Mouse (Mus musculus) CH12.LX (cell line): ENCODE results near the gene Gm20388.

Experiments
- CHD2 ChIP-seq: IDR thresholded peaks from 2 replicates; pipeline ENCODE4 v1.6.1; 2011; ENCODE audit warnings: low read length, improper control_type of control experiment
- CTCF ChIP-seq, 2 experiments: IDR thresholded peaks in 1 of 2; conservative IDR thresholded peaks in 1 of 2; 2 replicates each; pipeline ENCODE4 v1.5.1; 2011 to 2012; ENCODE audit warnings: low read depth in 2 of 2, low read length in 2 of 2, improper control_type of control experiment in 1 of 2, inconsistent platforms in 1 of 2, mild to moderate bottlenecking in 1 of 2, moderate library complexity in 1 of 2
- IRF4 ChIP-seq: IDR thresholded peaks from 2 replicates; pipeline ENCODE4 v1.6.1; 2014; ENCODE audit warnings: low read depth, mild to moderate bottlenecking, inconsistent platforms, low read length, improper control_type of control experiment
- MYC ChIP-seq: IDR thresholded peaks from 2 replicates; pipeline ENCODE4 v1.6.1; 2011; ENCODE audit warnings: low read depth, mild to moderate bottlenecking, improper control_type of control experiment, low read length
- POLR2A ChIP-seq: IDR thresholded peaks from 2 replicates; pipeline ENCODE4 v1.6.1; 2011; ENCODE audit warnings: low read depth, mild to moderate bottlenecking, improper control_type of control experiment, low read length
- USF1 ChIP-seq: IDR thresholded peaks from 2 replicates; pipeline ENCODE4 v1.6.1; 2014; ENCODE audit warnings: low read depth, mild to moderate bottlenecking, inconsistent platforms, low read length, improper control_type of control experiment

DNA sequence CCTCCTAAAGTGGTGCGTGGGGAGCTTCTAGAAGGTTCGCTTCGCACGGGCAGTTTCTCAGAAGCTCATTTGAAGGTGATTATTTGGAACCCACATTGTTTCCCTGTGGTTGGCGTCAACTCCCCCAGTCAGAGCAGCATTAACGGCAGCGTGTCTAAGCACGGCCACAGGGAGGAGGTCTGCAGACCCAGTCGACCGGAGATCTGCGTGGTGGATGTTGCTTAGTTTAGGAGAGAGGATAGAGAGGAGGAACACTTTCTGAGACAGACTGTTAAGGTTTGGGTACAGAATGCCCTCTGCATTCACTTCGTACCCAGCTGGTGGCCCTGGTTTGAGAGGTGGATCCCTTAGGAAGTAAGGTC lies 4234.0 kb downstream of the Gm20388 start:
- TF ChIP-seq POLR2A (no peak), CHD2 (no peak), USF1 (no peak), MYC (no peak), IRF4 (no peak), CTCF (conservative IDR thresholded peaks at IDR 0.05 in 1 of 2, IDR thresholded peaks at IDR 0.05 in 1 of 2; ENCODE audit: low read depth in 2 of 2, low read length in 2 of 2) (no peak)
